ENCODE assay signal across 11 mouse cellular contexts in the genomic region with DNA sequence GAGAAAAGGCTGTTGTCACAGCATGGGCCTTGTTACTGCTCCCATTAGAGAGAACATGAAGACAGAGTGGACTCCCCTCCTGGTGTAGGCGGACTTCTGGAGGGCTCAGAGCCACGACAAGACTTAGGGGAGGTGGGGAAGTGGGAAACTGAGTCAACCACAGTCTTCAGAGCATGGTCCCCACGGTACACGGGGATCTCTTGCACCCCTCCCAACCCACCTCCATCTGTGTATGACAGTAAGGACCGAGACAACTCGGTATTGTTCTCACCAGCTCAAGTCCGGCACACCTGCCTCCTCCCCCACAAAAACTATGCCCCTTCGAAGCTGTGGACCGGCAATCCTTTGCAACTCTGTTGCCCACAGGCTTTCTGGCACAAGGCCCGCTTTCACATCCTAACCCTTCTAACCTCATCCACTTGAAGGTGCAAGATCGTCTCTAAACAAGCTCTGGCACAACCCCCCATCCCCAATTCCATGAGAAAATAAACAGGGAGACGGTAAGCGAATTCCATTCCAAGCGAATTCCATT. TPM values are rescaled to one million over a fixed set of nuclear protein-coding genes. Genes with fewer than 3 reads are reported as not detected.
A peak's percentile ranks its signal among the peaks of the same experiment; 100 is the strongest.
DNase-seq lines count a peak whose midpoint lies in the region; ATAC-seq and TF ChIP-seq lines count a peak whose summit lies in the region.
"Had no signal": no experiment of that assay in that cellular context is flagged by ENCODE, and none has a peak within 500 bp of the region (broad histone marks: within the 10 kb centered on the region; RNA-seq: fewer than 3 reads in every experiment).

No protein-coding gene starts in this region.

- ATAC-seq in kidney, embryonic 14.5 days (ENCODE audit: low FRiP score, low TSS enrichment), result peak; percentile 38; the same call in 1 of the 2 replicates
- ATAC-seq in intestine, embryonic 15.5 days, result no peak
- ATAC-seq in midbrain, embryonic 16.5 days, result no peak

- H3K27me3 ChIP-seq in kidney, embryonic 14.5 days (ENCODE audit: control insufficient read depth, insufficient read depth, low read length), result no peaks in the 10 kb centered on the region
- H3K27me3 ChIP-seq in intestine, embryonic 15.5 days (replicated peaks), result no peaks in the 10 kb centered on the region
- no peaks in the 10 kb centered on the region for H3K27me3 ChIP-seq in midbrain, embryonic 16.5 days (ENCODE audit: control insufficient read depth, insufficient read depth, low read depth, low read length)

- intact Hi-C loops in left cerebral cortex, postnatal 10 days (cut with DNase I), result no loop called here

- H3K4me2 ChIP-seq in kidney, embryonic 14.5 days (replicated peaks; ENCODE audit: low read depth, low read length), result peak overlapping the region; percentile 38
- peak overlapping the region; percentile 36 for H3K4me2 ChIP-seq in intestine, embryonic 15.5 days (replicated peaks)
- peak overlapping the region; percentile 45 for H3K4me2 ChIP-seq in midbrain, embryonic 16.5 days (ENCODE audit: low read length)
- H3K4me2 ChIP-seq: liver, embryonic 13.5 days had no signal

- H3K4me1 ChIP-seq in kidney, embryonic 14.5 days (ENCODE audit: control insufficient read depth, insufficient read depth, low read length), result peaks cover 23% of the 10 kb centered on the region
- H3K4me1 ChIP-seq in embryonic fibroblast, embryonic 13.5 days (ENCODE audit: control insufficient read depth, insufficient read depth, low read length), result peaks cover 7% of the 10 kb centered on the region
- 0 out of 2 replicates have a peak, but pooled peaks cover 7% of the 10 kb centered on the region for H3K4me1 ChIP-seq in intestine, embryonic 15.5 days (replicated peaks)
- peaks cover 6% of the 10 kb centered on the region; the same call in 1 of the 2 replicates for H3K4me1 ChIP-seq in midbrain, embryonic 16.5 days (ENCODE audit: control insufficient read depth, insufficient read depth, low read length)
- H3K4me1 ChIP-seq: liver, embryonic 13.5 days had no signal

- peak overlapping the region; percentile 59; the same call in 1 of the 2 replicates for H3K27ac ChIP-seq in kidney, embryonic 14.5 days (ENCODE audit: low read depth, low read length)
- H3K27ac ChIP-seq in embryonic fibroblast, embryonic 13.5 days (ENCODE audit: insufficient read depth, low read length), result peak overlapping the region; percentile 70
- no peak overlapping the region for H3K27ac ChIP-seq in intestine, embryonic 15.5 days
- no peak overlapping the region for H3K27ac ChIP-seq in midbrain, embryonic 16.5 days (ENCODE audit: low read length)
- H3K27ac ChIP-seq: liver, embryonic 13.5 days had no signal

- DNase-seq in kidney, adult 8-10 months, result no peak
- DNase-seq in yolk sac, embryonic 10.5 days (ENCODE audit: low spot score), result no peak
- DNase-seq in cerebellum, adult 11 months, result no peak
- no peak for DNase-seq in left cerebral cortex, postnatal 10 days (ENCODE audit: extremely low spot score in 1 of 2, low spot score in 2 of 2)
- DNase-seq: adrenal gland, postnatal 25 days; liver, embryonic 13.5 days had no signal

- H3K36me3 ChIP-seq in kidney, embryonic 14.5 days (ENCODE audit: control insufficient read depth, insufficient read depth, low read length), result no peaks in the 10 kb centered on the region
- no peaks in the 10 kb centered on the region for H3K36me3 ChIP-seq in intestine, embryonic 15.5 days
- H3K36me3 ChIP-seq in midbrain, embryonic 16.5 days (ENCODE audit: control insufficient read depth, insufficient read depth, low read length), result no peaks in the 10 kb centered on the region
- H3K36me3 ChIP-seq: liver, embryonic 13.5 days had no signal

- WGBS in kidney, embryonic 14.5 days, result 23% methylated on average over 14 of the region's 14 CpGs
- WGBS in intestine, embryonic 15.5 days, result 31% methylated on average over 14 of the region's 14 CpGs
- WGBS in midbrain, embryonic 16.5 days, result 41% methylated on average over 14 of the region's 14 CpGs

- H3K9me3 ChIP-seq in kidney, embryonic 14.5 days (ENCODE audit: control insufficient read depth, low read length), result no peaks in the 10 kb centered on the region
- H3K9me3 ChIP-seq in intestine, embryonic 15.5 days, result no peaks in the 10 kb centered on the region
- H3K9me3 ChIP-seq in midbrain, embryonic 16.5 days (replicated peaks; ENCODE audit: control insufficient read depth, low read length, poor library complexity, severe bottlenecking), result no peaks in the 10 kb centered on the region
- H3K9me3 ChIP-seq: liver, embryonic 13.5 days had no signal

- no peak for TF ChIP-seq CTCF in embryonic fibroblast, embryonic 13.5 days (IDR thresholded peaks at IDR 0.05; ENCODE audit: borderline replicate concordance, insufficient read depth, low read length)

- H3K9ac ChIP-seq in kidney, embryonic 14.5 days (ENCODE audit: low read depth, low read length), result no peak overlapping the region
- no peak overlapping the region for H3K9ac ChIP-seq in intestine, embryonic 15.5 days
- peak overlapping the region; percentile 17; the same call in 1 of the 2 replicates for H3K9ac ChIP-seq in midbrain, embryonic 16.5 days (ENCODE audit: low read depth, low read length)
- H3K9ac ChIP-seq: liver, embryonic 13.5 days had no signal

- TF ChIP-seq POLR2A in embryonic fibroblast, embryonic 13.5 days (IDR thresholded peaks at IDR 0.05; ENCODE audit: low read depth, low read length), result no peak

- H3K4me3 ChIP-seq in kidney, embryonic 14.5 days (ENCODE audit: low read length), result 0 out of 2 replicates have a peak overlapping the region, but pooled peaks have one; percentile 3
- H3K4me3 ChIP-seq in embryonic fibroblast, embryonic 13.5 days (ENCODE audit: insufficient read depth, low read length), result no peak overlapping the region
- no peak overlapping the region for H3K4me3 ChIP-seq in intestine, embryonic 15.5 days (replicated peaks)
- H3K4me3 ChIP-seq in midbrain, embryonic 16.5 days (ENCODE audit: low read depth, low read length), result peak overlapping the region; percentile 11; the same call in 1 of the 2 replicates
- H3K4me3 ChIP-seq: liver, embryonic 13.5 days had no signal

RNA-seq across cellular contexts. Expression of gene Cyp1b1, which starts 13.3 kb away (rescaled TPM):
- polyA plus RNA-seq in kidney, embryonic 14.5 days (2014; fragmentation: Nextera tagmentation; extraction: Ambion mirVana), result 9.0 and 16.5 TPM in 2 replicates
- polyA plus RNA-seq in embryonic fibroblast, embryonic 13.5 days (2011; ENCODE audit: insufficient read length, low read depth, missing spikeins), result 527 and 533 TPM in 2 replicates
- 8.5 and 8.6 TPM in 2 replicates for polyA plus RNA-seq in intestine, embryonic 15.5 days (2015; fragmentation: Nextera tagmentation; extraction: Ambion mirVana)
- 4.8 and 5.0 TPM in 2 replicates for polyA plus RNA-seq in midbrain, embryonic 16.5 days (2015; fragmentation: Nextera tagmentation; extraction: Ambion mirVana)
- 1 to 10 TPM; 3.9 to 4.1 TPM for total RNA-seq in left cerebral cortex, postnatal 10 days (2021)
- total RNA-seq: neutrophil, adult 5-6 weeks had no signal

Comparison
In these comparisons a context has a peak if more than half of its experiments do, and no peak if none do; other contexts are left out.
1. H3K27ac ChIP-seq: peak in kidney, embryonic 14.5 days (single experiment) and embryonic fibroblast, embryonic 13.5 days (single experiment); none in intestine, embryonic 15.5 days (single experiment) and midbrain, embryonic 16.5 days (single experiment).
2. H3K4me3 ChIP-seq: peak in kidney, embryonic 14.5 days (single experiment) and midbrain, embryonic 16.5 days (single experiment); none in embryonic fibroblast, embryonic 13.5 days (single experiment) and intestine, embryonic 15.5 days (single experiment).
3. RNA of gene Cyp1b1, which starts 13.3 kb away (polyA plus RNA-seq): 527 to 533 TPM in embryonic fibroblast, embryonic 13.5 days; 9.0 to 16.5 TPM in kidney, embryonic 14.5 days, 8.5 to 8.6 TPM in intestine, embryonic 15.5 days and 4.8 to 5.0 TPM in midbrain, embryonic 16.5 days; every median in the first group is over 10 times any median in the second.
4. Peak in every context shown above with its lines, with median percentiles within 50 percentile points of each other: H3K4me2 ChIP-seq.